Mouse (Mus musculus) brown adipose tissue, adult 24 weeks (tissue): ENCODE measurements around the gene Nppc. TPM values are rescaled to one million over a fixed set of nuclear protein-coding genes. Genes with fewer than 3 reads are reported as not detected.

ENCODE experiments used
- H3K27ac ChIP-seq: fragments of 200-500 bp; replicated peaks from 2 replicates; pipeline ENCODE4 v1.5.1; 2012; ENCODE audit warnings: low read depth, mild to moderate bottlenecking, low read length
- H3K4me1 ChIP-seq: fragments of 200-500 bp; 2 replicates; pipeline ENCODE4 v1.6.1; 2012; ENCODE audit warnings: low read length, mixed read lengths; ENCODE audit not compliant: control insufficient read depth, insufficient read depth, insufficient read length
- H3K4me3 ChIP-seq: fragments of 200-500 bp; 2 replicates; pipeline ENCODE4 v1.5.1; 2012; ENCODE audit warnings: low read depth, mild to moderate bottlenecking, low read length, moderate library complexity; ENCODE audit not compliant: insufficient read depth
- polyA plus RNA-seq: library from polyadenylated mRNA; stranded (reverse); fragments of >200 nt; gene quantifications from 2 replicates; pipeline ENCODE4 v1.2.4, GENCODE M21; 2012; ENCODE audit not compliant: missing spikeins, insufficient read depth, insufficient read length

Gene Nppc
- not detected in 2 replicates for polyA plus RNA-seq

- Histone ChIP-seq H3K4me3 (peak within 1 kb of the TSS; percentile 46), H3K27ac (no peak within 1 kb of the TSS), H3K4me1 (no peaks in the 10 kb centered on the region; the same call in 1 of the 2 replicates)
These were observed at the start of gene Nppc for GRCm38 (mm10) chr1:86670279-86671038. Gene Nppc (minus strand): TSS chr1:86670571.

- Histone ChIP-seq H3K27ac (no peak overlapping the region), H3K4me1 (0 out of 2 replicates have a peak, but pooled peaks cover 3% of the 10 kb centered on the region), H3K4me3 (no peak overlapping the region)
These were observed 49.0 kb upstream of the Nppc start for GRCm38 (mm10) chr1:86719391-86719790.

GRCm38 (mm10) chr1:86718190-86718589, 47.8 kb upstream of the Nppc start:
- Histone ChIP-seq H3K4me1 (0 out of 2 replicates have a peak, but pooled peaks cover 3% of the 10 kb centered on the region), H3K27ac (no peak overlapping the region), H3K4me3 (no peak overlapping the region)

- H3K4me1 ChIP-seq = 0 out of 2 replicates have a peak, but pooled peaks cover 3% of the 10 kb centered on the region
- H3K4me3 ChIP-seq = no peak overlapping the region
- H3K27ac ChIP-seq = no peak overlapping the region
These were observed 42.7 kb upstream of the Nppc start for GRCm38 (mm10) chr1:86713054-86713453.

GRCm38 (mm10) chr1:86712045-86712444, 41.7 kb upstream of the Nppc start:
- Histone ChIP-seq H3K27ac (no peak overlapping the region), H3K4me3 (no peak overlapping the region), H3K4me1 (no peaks in the 10 kb centered on the region)

GRCm38 (mm10) chr1:86709546-86709945, 39.2 kb upstream of the Nppc start:
- no peak overlapping the region for H3K27ac ChIP-seq
- H3K4me1 ChIP-seq = no peaks in the 10 kb centered on the region; the same call in 1 of the 2 replicates
- no peak overlapping the region for H3K4me3 ChIP-seq

GRCm38 (mm10) chr1:86705461-86705860, 35.1 kb upstream of the Nppc start:
- H3K4me1 ChIP-seq = peaks cover 4% of the 10 kb centered on the region
- no peak overlapping the region for H3K4me3 ChIP-seq
- no peak overlapping the region for H3K27ac ChIP-seq

GRCm38 (mm10) chr1:86703965-86704326, 33.6 kb upstream of the Nppc start:
- H3K4me3 ChIP-seq = peak overlapping the region; percentile 91
- peaks cover 4% of the 10 kb centered on the region for H3K4me1 ChIP-seq
- peak overlapping the region; percentile 26; the same call in 1 of the 2 replicates for H3K27ac ChIP-seq

GRCm38 (mm10) chr1:86703300-86703964, 33.1 kb upstream of the Nppc start, which contains the start of gene Dis3l2:
Gene Dis3l2 (plus strand): TSS chr1:86703808.
- H3K4me1 ChIP-seq = peaks cover 4% of the 10 kb centered on the region
- H3K4me3 ChIP-seq = peak within 1 kb of the TSS; percentile 91
- H3K27ac ChIP-seq = peak within 1 kb of the TSS; percentile 26; the same call in 1 of the 2 replicates

GRCm38 (mm10) chr1:86700367-86700766, 30.0 kb upstream of the Nppc start:
- no peak overlapping the region for H3K27ac ChIP-seq
- H3K4me1 ChIP-seq = peaks cover 4% of the 10 kb centered on the region
- no peak overlapping the region for H3K4me3 ChIP-seq

GRCm38 (mm10) chr1:86699346-86700136, 29.2 kb upstream of the Nppc start:
- H3K4me3 ChIP-seq = no peak overlapping the region
- no peak overlapping the region for H3K27ac ChIP-seq
- peaks cover 4% of the 10 kb centered on the region; the same call in 1 of the 2 replicates for H3K4me1 ChIP-seq

- Histone ChIP-seq H3K27ac (no peak overlapping the region), H3K4me1 (peaks cover 4% of the 10 kb centered on the region; the same call in 1 of the 2 replicates), H3K4me3 (no peak overlapping the region)
These were observed 28.4 kb upstream of the Nppc start for GRCm38 (mm10) chr1:86698721-86699120.

GRCm38 (mm10) chr1:86696948-86697347, 26.6 kb upstream of the Nppc start:
- Histone ChIP-seq H3K4me1 (no peaks in the 10 kb centered on the region), H3K27ac (no peak overlapping the region), H3K4me3 (no peak overlapping the region)

- H3K4me3 ChIP-seq = no peak overlapping the region
- H3K27ac ChIP-seq = no peak overlapping the region
- H3K4me1 ChIP-seq = no peaks in the 10 kb centered on the region
These were observed 20.7 kb upstream of the Nppc start for GRCm38 (mm10) chr1:86691027-86691426.

GRCm38 (mm10) chr1:86687236-86687635, 16.9 kb upstream of the Nppc start:
- Histone ChIP-seq H3K27ac (no peak overlapping the region), H3K4me3 (no peak overlapping the region), H3K4me1 (no peaks in the 10 kb centered on the region)
